Mouse (Mus musculus): ENCODE results near the gene Tacr2.

Tacr2 gene

GRCm38 (mm10) chr10:62300006-62300827 lies 48.0 kb downstream of the Tacr2 start:
- DNase-seq (ENCODE audit: low spot score), result peak; percentile 30

- DNase-seq (ENCODE audit: low spot score), result no peak
Observed at GRCm38 (mm10) chr10:62305090-62305489, 52.9 kb downstream of the Tacr2 start.

GRCm38 (mm10) chr10:62306483-62306882 lies 54.2 kb downstream of the Tacr2 start:
- no peak for DNase-seq (ENCODE audit: low spot score)

- no peak for DNase-seq (ENCODE audit: low spot score)
Observed at GRCm38 (mm10) chr10:62308896-62309491, 56.8 kb downstream of the Tacr2 start.

DNA sequence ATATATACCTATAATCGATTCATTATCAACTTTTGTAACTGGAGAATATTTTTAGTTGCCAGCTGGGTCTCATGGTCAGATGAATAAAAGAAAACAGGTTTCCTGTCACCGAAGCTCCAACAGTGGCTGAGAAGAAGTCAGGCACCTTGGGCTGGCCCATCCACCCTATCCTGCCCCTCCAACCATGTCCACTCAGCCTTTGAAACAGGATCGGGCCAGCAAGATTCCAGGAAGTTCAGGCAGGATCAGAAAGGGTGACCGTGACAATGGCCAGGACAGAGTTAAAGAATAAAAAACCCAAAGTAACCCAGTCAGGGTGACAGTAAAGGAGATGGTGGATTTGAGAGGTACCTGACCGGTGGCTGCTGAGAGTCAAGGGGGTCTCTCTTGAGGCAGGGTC lies 57.4 kb downstream of the Tacr2 start:
- DNase-seq (ENCODE audit: low spot score), result no peak

DNA sequence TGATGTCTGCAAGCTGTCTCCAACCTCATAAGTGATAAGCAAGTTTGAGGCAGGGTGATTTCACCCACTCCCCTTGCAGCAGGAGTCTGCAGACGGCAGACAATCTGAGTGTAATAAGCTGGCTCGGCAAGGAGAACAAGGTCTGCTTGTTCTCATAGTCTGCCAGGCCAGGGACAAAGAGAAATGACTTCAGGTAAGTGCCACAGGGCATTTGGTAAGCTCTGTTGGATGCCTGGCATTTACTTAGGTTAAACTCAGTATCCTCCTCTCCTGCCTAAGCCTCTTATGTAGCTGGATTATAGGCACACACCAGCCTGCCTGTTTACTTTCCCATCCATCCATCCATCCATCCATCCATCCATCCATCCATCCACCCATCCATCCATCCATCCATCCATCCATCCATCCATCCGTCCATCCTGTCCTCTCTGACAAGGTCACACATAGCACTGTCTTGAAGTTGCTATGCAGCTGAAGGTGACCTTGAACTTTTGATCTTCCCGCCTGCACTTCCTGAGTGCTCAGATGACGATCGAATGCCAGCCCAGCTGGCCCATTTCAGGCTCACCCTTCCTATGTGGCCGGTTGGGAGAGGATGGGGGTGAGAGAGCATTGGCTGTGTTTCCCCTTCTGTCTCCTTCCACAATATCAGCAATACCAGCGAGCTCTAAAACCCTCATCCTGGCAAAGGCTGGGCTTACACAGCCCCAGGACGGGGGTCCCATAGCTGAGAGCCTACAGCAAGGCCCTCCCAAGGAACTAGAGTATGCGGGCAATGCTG lies 58.2 kb downstream of the Tacr2 start:
- no peak for DNase-seq (ENCODE audit: low spot score)

- DNase-seq (ENCODE audit: low spot score), result peak; percentile 60
Observed at GRCm38 (mm10) chr10:62311464-62311863, 59.2 kb downstream of the Tacr2 start.

GRCm38 (mm10) chr10:62313140-62313539 lies 60.9 kb downstream of the Tacr2 start:
- no peak for DNase-seq (ENCODE audit: low spot score)

DNA sequence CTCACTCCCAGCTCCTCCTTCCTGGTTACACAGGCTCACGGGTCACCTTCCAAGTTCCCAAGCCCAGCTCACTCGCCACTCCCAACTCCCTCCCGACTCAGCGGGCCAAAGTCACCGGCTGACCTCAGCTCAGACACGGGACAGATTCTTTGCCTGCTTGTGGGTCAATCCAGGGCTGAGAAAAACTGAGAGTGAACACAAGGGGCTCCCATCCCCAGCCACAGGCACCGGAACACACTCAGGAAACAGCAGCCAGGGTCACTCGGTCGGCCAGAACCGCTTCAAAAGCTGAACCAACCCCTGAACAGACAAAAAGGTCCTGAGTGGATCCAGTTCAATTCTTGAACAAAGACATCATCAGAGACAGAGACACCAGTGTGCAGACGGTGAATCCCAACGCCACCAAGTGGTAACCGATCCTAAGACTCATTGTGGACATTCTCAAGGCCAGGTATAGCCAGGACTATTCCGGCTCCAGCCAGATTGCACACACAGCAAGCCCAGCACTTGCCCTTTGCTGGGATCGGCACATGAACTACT lies 61.7 kb downstream of the Tacr2 start:
- DNase-seq (ENCODE audit: low spot score), result no peak

Data from layer of hippocampus, adult 11-12 months (tissue).